Mouse (Mus musculus): ENCODE measurements around the gene Ank2.

Gene Ank2

DNA sequence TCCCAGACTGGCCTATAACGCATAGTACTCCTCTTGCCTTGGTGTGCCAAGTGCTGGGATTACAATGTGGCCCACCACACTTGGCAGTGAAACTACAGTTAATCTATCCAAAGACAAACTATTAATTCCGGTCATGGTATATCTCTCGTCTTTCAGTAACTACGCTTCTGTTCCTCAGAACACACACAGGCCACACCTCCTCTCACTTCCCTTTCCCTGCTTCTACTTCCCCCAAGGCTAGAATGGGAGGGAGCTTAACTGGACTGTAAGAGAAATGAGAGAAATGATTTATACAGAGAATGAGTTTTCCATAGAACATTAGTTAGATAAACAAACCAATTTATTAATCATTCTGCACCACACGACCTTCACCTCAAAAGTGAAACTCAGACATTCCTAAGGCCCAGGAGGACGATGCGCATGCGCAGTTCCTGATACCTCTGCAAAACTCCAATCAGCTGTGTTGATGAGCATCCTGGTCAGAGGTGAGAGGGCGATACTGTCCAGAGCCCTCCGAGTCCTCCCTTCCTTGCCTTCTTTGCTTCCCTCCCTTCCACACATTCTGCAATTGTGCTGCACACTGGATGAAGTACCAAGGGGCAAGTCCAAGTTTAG lies 206.2 kb downstream of the Ank2 start:
- DNase-seq (ENCODE audit: low spot score) = no peak

DNA sequence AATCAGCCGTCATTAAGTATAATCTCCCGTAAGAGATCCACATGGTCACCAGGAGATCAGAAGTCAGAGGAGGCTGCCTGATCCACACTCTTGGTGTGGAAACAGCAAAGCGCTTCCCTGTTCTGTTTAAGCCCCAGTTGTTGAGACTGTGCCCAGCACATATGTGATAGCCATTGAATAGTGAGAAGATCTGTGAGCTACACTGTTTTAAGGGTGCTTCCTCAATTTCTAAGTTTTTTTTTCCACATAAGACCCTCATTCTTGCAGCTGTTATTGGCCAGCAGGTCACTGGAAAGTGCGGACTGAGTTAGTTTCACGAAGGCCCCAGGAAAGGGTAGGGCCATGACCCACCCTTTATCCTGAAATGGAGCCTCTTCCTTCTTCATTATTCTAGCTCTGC lies 216.9 kb downstream of the Ank2 start:
- DNase-seq (ENCODE audit: low spot score) = no peak

- DNase-seq (ENCODE audit: low spot score) = no peak
These were observed 217.8 kb downstream of the Ank2 start for GRCm38 (mm10) chr3:127281390-127281789.

DNA sequence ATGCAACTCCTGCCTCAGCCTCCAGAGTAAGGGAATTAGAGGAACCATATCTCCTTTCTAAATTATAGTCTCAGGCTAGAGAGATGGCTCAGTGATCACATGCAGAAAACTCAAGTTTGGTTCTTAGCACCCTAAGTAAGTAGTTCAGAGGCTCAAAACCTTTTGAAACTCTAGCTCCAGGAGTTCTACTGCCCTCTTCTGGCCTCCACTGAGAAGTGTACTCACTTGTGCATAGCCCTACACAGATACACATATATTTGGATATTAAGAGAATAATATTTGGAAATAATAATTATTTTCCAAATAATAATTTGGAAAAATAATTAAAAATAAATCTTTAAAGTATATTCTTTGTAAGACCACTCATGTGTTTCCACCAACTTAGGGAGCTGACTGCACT lies 218.8 kb downstream of the Ank2 start:
- DNase-seq (ENCODE audit: low spot score) = no peak

- DNase-seq (ENCODE audit: low spot score) = no peak
These were observed 223.2 kb downstream of the Ank2 start for GRCm38 (mm10) chr3:127275953-127276352.

GRCm38 (mm10) chr3:127272801-127273200 lies 226.3 kb downstream of the Ank2 start:
- DNase-seq (ENCODE audit: low spot score) = no peak

- no peak for DNase-seq (ENCODE audit: low spot score)
These were observed 229.5 kb downstream of the Ank2 start for GRCm38 (mm10) chr3:127269616-127270015.

DNA sequence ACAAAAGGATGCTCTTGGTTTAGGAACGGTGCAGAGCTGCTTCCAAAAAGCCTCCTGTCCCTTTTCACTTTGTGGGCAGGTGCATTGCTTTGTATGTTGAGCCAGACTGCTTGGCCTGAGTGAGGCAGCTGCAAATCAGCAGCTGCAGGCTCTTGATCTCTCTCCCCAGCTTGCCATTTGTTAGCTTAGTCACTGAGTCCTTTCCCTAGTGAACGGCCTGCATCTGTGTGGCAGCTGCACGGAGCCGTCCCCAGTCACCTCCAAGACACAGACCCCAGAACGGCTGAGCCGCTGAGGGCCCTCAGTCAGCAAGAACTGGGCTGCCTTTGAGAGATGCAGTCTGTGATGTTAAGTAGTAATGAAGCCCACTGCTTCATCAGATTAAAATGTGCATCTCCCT lies 231.3 kb downstream of the Ank2 start:
- no peak for DNase-seq (ENCODE audit: low spot score)

GRCm38 (mm10) chr3:127265732-127266131 lies 233.4 kb downstream of the Ank2 start:
- DNase-seq (ENCODE audit: low spot score) = no peak

DNA sequence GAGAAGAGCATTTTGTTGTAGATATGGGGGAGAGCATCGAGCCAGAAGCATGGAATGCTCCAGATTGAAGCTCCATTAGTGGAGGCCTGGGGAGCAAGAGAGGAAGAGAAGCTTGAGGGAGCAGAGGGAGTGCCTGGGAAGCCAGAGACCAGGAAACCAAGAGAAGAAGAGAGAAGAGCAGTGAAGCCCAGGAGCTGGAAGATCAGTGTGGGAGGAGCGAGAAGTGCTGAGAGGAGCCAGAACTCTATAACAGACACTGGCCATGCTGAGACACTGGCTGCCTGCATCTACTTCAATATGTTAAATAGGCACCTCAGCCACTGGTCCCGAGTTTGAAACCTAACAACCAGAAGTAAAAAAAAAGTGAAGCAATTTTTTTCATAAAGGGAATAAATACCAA lies 234.0 kb downstream of the Ank2 start:
- no peak for DNase-seq (ENCODE audit: low spot score)

GRCm38 (mm10) chr3:127260786-127261166 lies 238.4 kb downstream of the Ank2 start:
- DNase-seq (ENCODE audit: low spot score) = no peak

DNA sequence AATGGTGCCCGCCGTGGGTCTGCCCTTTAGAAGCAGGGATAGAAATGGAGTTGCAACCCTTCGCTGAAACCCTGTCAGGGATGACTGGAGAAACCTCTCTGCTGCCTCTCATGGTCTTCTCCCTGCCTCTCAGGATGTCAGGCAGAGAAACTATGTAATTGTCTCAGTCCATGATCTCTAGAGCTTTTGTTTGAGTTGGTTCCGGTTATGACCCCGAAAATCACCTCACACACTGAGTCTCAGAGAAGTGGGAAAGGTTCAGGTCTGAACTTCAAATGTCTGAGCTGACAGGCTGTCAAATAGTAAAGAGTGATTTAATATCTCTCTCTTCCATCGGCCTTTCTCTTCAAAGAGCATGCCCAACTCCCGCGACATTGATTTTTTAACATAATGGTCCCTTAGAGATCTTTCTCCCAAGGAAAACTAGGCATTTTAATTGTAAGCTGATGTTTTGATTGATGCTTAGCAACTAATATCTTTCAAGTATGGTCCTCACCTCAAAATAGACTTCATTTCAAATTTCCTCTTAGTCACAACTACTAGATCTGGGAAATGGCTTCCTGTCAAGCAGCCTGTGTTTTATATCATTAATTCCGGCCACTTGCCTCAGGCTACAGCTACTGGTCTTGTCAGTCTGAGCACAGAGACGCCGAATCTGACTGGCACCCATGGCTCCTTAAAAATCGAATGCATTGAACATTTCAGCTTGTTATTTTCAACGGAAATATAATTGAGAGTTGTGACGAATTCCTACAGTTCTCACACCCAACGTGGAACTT lies 239.0 kb downstream of the Ank2 start:
- no peak for DNase-seq (ENCODE audit: low spot score)

DNA sequence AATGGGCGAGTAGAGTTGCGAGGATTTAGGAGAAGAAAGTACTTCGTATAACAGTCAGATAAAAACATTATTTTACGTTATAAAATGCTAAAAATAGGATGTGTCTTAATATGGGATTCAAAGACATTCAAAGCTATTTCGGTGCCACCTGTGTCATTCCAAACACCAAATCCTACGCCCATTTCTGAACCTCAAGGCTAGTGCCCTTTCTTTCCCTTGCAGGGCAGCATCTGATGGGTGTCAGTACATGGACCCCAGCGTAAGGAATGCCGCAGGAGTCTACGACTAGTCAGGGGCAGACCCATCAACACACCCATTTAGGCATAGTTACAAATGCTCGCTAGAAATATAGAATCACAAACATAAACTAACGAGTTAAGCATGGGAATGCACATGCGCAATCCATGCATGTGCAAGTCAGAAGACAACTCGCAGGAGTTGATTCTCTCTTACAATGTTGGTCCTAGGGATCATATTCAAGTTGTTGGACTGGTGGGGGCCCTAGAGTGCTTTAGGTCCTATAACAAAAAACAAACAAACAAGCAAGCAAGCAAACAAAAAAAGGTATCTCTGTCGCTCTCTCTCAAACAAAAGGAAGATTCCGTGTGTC lies 240.6 kb downstream of the Ank2 start:
- DNase-seq (ENCODE audit: low spot score) = no peak

DNA sequence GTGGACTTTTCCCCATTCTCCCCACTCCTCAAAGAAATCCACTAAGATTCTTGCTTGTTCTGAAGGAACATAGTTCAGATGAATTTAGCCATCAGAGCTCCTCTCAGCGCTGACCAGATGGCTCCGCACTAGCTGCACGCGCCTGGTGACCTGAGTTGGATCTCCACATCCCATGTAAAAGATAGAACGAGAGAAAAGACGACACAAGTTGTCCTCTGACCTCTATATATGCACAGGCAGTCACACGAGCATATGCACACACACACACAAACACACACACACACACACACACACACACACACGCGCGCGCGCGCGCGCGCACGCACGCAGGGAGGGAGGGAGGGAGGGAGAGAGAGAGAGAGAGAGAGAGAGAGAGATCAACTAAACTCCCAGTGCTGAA lies 241.2 kb downstream of the Ank2 start:
- DNase-seq (ENCODE audit: low spot score) = no peak

DNA sequence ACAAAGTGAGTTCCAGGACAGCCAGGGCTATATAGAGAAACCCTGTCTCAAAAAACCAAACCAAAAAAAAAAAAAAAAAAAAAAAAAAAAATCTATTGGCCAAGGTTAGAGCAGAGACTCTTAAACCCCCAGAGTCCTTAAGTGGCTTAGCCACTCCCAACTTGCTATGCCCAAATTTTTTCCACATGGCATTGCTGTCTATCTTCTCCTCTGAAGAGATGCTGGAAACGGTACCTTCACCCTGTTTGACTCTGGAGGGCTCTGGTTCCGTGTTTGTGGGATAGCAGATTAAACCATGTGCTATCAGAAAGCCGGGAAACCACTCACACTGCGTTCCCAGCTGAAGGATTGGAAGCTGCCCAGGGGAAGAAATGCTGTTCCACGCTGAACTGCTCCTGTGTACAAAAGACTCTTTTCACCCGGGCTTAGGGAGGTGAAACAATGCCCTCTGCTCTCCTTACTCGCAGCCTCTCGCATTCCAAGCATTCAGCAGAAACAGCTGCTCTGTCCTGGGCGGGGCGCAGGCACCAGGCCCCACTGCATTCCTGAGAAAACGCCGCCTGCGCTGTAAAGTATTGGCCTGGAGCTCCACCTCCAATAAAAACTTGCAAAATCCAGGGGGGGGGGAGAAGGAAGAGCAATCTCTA lies 241.7 kb downstream of the Ank2 start:
- DNase-seq (ENCODE audit: low spot score) = peak; percentile 80

DNA sequence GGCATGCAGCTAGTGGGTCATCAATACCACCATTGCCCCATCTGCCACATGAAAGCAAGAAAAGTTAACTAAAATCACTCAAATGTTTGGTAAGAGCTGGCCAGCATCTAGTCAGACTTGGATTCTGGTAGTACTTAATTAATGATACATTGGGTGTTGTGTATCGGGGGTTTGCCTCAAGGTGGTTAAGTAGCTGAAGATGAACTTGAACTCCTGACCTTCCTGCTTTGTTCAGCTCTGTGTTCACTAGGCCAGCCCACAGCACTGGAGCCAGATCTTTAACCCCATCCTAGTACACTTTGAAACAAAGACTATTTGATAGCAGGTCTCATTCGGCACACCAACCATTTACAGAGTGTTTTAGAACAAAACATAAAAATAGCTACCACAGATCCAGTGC lies 242.5 kb downstream of the Ank2 start:
- DNase-seq (ENCODE audit: low spot score) = no peak

- no peak for DNase-seq (ENCODE audit: low spot score)
These were observed 248.2 kb downstream of the Ank2 start for GRCm38 (mm10) chr3:127250930-127251329.

DNA sequence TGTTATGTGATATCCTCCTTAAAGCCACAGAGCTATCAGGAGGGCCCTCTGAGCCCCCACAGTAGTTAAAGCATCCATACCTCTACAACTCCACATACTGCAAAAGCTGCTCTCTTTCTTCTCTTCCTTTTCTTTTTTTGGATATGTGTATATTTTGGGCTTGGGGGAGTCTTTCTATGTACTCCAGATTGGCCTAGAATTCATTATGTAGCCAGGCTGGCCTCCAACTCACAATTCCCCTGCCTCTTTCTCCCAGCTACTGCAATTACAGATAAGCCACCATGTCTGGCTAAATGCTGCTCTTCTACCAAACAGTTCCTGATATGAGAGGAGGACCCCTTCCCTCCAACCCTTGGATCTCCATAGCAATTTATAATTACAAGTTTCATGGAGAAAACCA lies 250.5 kb downstream of the Ank2 start:
- DNase-seq (ENCODE audit: low spot score) = no peak

GRCm38 (mm10) chr3:127246989-127247708 lies 252.0 kb downstream of the Ank2 start:
- DNase-seq (ENCODE audit: low spot score) = peak; percentile 7

- no peak for DNase-seq (ENCODE audit: low spot score)
These were observed 255.1 kb downstream of the Ank2 start for GRCm38 (mm10) chr3:127243928-127244642.

DNA sequence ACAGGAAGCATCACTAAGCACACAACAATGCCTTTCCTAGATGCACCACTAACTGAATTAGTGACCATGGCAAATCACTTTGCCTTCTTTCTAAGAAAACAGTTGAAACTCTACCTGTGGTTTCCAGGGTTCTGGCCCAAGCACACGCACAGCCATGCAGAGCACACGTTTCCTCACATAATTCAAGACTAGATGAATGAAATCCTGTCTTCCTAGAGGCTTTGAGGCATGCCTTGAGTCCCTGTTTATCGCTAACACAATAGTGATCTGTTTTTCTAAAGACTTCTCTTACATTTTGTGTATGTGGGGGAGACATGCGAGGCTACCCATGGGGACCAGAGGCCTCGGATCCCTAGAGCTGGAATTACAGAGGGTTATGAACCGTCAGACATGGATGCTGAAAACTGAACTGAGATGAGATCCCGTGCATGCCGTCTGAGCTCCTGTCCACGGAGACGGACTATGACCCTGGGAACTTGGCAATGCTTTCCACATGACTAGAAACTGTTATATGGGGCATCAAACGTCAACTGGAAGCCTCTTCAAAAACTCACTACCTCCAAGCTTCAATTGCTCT lies 256.8 kb downstream of the Ank2 start:
- DNase-seq (ENCODE audit: low spot score) = no peak

Data from adipocyte (in vitro differentiated cells).